Comparison of ENCODE assay signal across 7 mouse cellular contexts in the genomic region with DNA sequence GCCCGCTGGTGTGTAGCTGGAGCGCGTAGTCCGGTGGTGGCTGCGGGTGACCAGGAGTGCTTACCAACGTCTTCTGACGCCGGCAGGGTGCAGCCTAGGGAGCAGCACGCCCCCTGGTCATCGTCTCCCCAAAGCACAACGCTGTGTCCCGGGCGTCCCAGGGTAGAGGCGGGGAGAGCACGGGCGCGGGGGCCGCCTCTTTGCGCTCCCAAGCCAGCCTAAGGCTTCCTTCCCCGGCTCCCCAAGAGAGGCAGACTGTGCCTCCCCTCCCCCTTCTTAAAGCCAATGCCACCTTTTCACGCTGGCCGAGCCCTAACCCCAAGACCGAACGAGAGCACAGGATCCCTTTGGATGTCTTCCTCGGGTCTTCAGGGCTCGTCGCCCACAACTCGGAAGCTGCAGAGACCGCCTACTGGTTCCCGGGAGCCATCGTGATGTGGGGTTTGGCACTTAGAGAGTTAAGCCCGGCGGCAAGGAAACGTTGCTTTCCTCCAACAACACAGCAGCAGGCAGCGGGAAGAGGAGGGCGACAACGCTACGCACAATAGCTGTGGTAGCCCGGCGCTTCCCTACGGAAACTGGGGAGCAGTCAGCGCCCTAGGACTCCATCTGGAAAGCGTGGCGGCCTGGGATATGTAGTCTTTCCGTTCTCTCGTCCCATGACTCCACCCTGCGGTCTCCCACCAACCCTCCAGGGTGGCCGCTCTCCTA. TPM values are rescaled to one million over a fixed set of nuclear protein-coding genes. Genes with fewer than 3 reads are reported as not detected.
A peak's percentile ranks its signal among the peaks of the same experiment; 100 is the strongest.
DNase-seq lines count a peak whose midpoint lies in the region; ATAC-seq lines count a peak whose summit lies in the region.

TSS of gene Ophn1 (minus strand) at position 620 of the 711 bp plus-strand sequence.

- DNase-seq in adrenal gland, postnatal 36 days = peak; percentile 75 to 79
- DNase-seq in embryo, embryonic 9.5 days (ENCODE audit: extremely low spot score) = peak; percentile 59
- peak; percentile 62 for DNase-seq in kidney, adult 11 months
- DNase-seq in left cerebral cortex, postnatal 36 days (ENCODE audit: low spot score in 2 of 2) = peak; percentile 76
- peak; percentile 70 for DNase-seq in right cerebral cortex, postnatal 4 days

- peak; percentile 97 for ATAC-seq in granulocyte monocyte progenitor cell, adult 5-6 weeks (replicated peaks; ENCODE audit: poor library complexity, severe bottlenecking)
- ATAC-seq in megakaryocyte-erythroid progenitor cell, adult 5-6 weeks (replicated peaks; ENCODE audit: low FRiP score, low TSS enrichment, poor library complexity, severe bottlenecking) = 0 out of 2 replicates have a peak, but pooled peaks have one; percentile 41

- intact Hi-C loops in left cerebral cortex, postnatal 36 days (cut with DNase I) = no loop called here

RNA-seq across cellular contexts. Expression of gene Ophn1, which starts in this region (rescaled TPM):
- 10 to 100 TPM; 16.3 to 18.6 TPM for total RNA-seq in adrenal gland, postnatal 36 days (2021)
- total RNA-seq in granulocyte monocyte progenitor cell, adult 5-6 weeks (2014; fragmentation: Nextera tagmentation) = 2.1 and 2.9 TPM in 2 replicates
- 1.6 and 2.8 TPM in 2 replicates for total RNA-seq in granulocyte monocyte progenitor cell, adult 5-6 weeks (2017)
- 10 to 100 TPM; 31.2 to 43.2 TPM for total RNA-seq in left cerebral cortex, postnatal 36 days (2021)
- 3.3 TPM in 1 of 2 replicates, not detected in the other for total RNA-seq in megakaryocyte-erythroid progenitor cell, adult 5-6 weeks (2014; fragmentation: Nextera tagmentation)
- 0.42 and 1.7 TPM in 2 replicates for total RNA-seq in megakaryocyte-erythroid progenitor cell, adult 5-6 weeks (2017)

Comparison
In these comparisons a context has a peak if more than half of its experiments do, and no peak if none do; other contexts are left out.
1. Peak in every context shown above with its lines: DNase-seq and ATAC-seq.
2. RNA of gene Ophn1 (total RNA-seq): 31.2 to 43.2 TPM in left cerebral cortex, postnatal 36 days and 16.3 to 18.6 TPM in adrenal gland, postnatal 36 days; 0.42 to 3.3 TPM in megakaryocyte-erythroid progenitor cell, adult 5-6 weeks and 1.6 to 2.9 TPM in granulocyte monocyte progenitor cell, adult 5-6 weeks; every median in the first group is over 4 times any median in the second.